Mouse (Mus musculus): ENCODE results near the gene Tob2.

Tob2 gene

GRCm38 (mm10) chr15:81858517-81859329 is at the start of gene Tob2:
TSS of gene Tob2 (minus strand) at chr15:81858796.
- peak; percentile 65 for DNase-seq (ENCODE audit: low read depth, low spot score)

DNA sequence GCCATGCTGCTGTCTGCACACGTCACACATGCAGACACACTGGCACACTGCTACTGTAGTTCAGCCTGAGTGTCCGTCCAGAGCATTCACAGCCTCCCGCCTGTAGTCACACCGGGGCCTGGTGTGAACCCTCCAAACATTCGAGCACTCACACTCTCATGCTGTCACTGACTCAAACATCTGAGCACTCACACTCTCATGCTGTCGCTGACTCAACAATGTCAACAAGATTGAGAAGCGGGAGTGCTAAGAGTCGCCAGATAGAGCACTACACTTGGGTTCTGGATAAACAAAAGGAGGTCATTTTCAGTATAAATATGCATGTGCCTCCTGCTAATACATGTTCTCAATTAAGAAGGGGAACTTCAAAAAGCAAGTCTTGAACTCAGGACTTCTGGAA is 49.4 kb upstream of the Tob2 start:
- DNase-seq (ENCODE audit: low read depth, low spot score), result no peak

DNA sequence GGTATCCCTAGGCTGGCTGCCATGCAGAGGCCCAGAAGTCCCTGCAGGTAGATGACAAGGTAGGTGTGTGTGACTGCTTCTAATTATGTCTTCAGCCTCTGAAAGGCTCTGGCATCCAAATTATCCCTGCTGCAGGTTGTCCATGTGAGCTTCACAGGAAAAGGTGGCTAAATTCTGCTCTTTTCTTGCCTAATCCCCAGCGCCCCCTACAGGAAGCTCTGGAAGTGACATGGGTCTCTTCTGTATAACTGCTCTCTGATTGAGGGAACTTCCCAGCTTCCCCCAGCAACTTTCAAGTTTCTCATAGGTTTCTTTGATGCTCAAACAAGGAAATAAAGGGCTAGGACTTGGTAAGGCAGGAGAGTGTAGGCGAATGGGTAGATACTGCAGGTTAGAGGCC is 46.3 kb upstream of the Tob2 start:
- DNase-seq (ENCODE audit: low read depth, low spot score), result peak; percentile 80

DNA sequence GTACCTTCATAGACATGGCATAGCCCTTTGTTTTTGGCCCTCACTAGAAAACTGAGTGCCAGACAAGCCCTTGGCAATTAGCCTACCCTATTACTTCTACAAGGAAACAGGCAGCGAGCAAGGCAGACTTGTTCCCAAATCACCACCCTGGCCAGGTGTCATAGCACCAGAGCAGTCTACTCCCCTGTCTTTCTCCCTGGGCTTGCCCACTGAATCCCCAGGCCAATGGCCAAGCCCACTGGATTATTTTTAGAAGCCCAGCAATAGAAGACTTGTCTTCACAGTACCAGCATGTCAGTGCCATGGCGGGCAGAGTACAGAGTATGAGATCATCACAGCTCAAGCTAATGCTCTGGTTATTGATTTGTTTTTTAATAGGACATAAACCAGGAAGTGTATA is 40.2 kb upstream of the Tob2 start:
- no peak for DNase-seq (ENCODE audit: low read depth, low spot score)

- no peak for DNase-seq (ENCODE audit: low read depth, low spot score)
Measured at GRCm38 (mm10) chr15:81897607-81898285, 39.1 kb upstream of the Tob2 start.

- DNase-seq (ENCODE audit: low read depth, low spot score), result no peak
Measured at GRCm38 (mm10) chr15:81896407-81896806, 37.8 kb upstream of the Tob2 start.

DNA sequence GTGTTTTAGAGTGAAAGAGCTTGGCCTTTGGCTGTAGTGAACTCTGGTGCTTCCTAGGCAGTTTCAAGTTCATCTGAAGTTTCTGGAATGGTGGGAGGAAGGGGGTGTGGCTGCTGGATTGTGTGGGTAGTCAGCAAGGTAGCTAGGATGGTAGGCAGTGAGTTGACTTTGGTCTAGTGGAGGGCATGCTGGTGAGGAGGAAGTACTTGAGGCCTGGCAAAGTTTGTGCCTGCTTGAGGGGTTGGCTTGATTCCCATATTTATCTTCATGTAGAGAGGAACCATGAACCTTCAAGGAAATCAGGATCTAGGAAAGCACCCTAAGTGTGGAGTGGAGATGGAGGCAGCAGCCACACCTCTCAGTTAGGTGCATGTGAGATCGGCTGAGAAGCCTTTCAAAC is 35.4 kb upstream of the Tob2 start:
- no peak for DNase-seq (ENCODE audit: low read depth, low spot score)

DNA sequence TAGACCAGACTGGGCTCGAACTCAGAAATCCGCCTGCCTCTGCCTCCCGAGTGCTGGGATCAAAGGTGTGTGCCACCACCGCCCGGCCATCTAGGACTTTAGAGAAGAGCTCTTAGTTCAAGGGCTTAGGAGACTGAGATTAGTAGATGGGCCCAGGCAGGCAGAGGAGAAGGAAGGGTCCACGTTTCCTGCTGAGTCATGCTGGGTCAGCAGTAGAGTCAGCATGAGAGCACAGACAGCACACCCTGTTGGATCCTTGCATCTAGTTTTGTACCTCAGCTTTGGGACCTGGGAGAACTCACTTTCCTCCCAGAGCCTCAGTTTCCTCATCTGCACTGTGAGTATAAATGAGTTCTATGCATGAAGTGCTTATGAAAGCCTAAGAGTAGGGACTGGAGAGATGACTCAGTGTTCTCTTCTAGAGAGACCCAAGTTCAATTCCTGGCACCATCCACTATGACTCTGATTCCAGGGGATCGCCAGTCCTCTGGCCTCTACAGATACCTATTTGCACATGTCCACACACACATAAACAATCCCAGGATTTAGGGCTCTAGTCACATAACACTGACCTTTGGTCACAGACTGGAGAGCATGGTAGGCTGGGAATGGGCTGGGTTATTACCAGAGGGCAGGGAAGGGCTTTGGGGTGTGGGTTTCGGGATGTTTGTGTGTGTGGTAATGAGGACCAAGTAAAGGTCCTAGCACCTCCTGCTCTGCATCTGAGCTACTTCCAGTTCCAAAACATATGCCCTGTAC is 33.4 kb upstream of the Tob2 start:
- peak; percentile 74 for DNase-seq (ENCODE audit: low read depth, low spot score)

GRCm38 (mm10) chr15:81891140-81891802 is 32.7 kb upstream of the Tob2 start:
- DNase-seq (ENCODE audit: low read depth, low spot score), result no peak

GRCm38 (mm10) chr15:81889175-81889574 is 30.6 kb upstream of the Tob2 start:
- DNase-seq (ENCODE audit: low read depth, low spot score), result no peak

GRCm38 (mm10) chr15:81886795-81887550 is 28.4 kb upstream of the Tob2 start:
- DNase-seq (ENCODE audit: low read depth, low spot score), result no peak

GRCm38 (mm10) chr15:81885418-81885934 is 26.9 kb upstream of the Tob2 start:
- DNase-seq (ENCODE audit: low read depth, low spot score), result no peak

GRCm38 (mm10) chr15:81882348-81882747 is 23.8 kb upstream of the Tob2 start:
- DNase-seq (ENCODE audit: low read depth, low spot score), result no peak

GRCm38 (mm10) chr15:81879531-81880401 is 21.2 kb upstream of the Tob2 start:
- no peak for DNase-seq (ENCODE audit: low read depth, low spot score)

- DNase-seq (ENCODE audit: low read depth, low spot score), result peak; percentile 99
Measured at GRCm38 (mm10) chr15:81872262-81873136, 13.9 kb upstream of the Tob2 start, which contains the start of gene Aco2. TSS of gene Aco2 (plus strand) at chr15:81872309.

DNA sequence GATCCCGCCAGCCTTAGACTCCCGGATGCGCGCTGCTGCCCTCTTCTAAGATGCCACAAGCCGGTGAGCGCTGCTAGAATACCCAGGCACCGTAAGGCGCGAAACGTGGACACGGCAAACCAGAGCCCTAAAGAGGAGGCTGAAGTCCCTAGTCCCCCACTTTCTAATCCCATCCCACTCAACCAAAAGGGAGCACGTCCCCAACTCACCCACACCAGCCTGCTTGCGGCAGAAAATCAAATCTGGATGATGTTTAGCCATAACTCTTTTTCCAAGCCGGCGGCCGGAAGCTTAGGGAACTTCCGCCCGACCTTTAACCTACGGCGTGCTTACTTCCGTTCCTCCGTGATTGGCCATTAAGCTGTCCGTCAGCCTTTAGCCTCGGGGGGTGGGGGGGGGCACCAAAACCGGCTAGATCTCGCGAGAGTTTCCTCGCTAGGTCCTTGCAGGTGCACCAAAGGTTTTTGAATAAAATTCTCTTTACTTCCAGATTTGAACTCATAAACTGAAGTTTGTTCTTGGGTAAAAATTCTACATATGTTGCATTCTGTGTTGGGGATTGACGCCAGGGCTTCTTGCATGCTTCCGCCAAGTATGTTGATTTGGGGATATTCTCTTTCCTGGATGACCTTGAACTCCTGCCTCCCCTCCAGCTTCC is 13.1 kb upstream of the Tob2 start, which contains the start of gene Phf5a:
TSS of gene Phf5a (minus strand) at position 308 of the 658 bp plus-strand sequence.
- peak; percentile 98 for DNase-seq (ENCODE audit: low read depth, low spot score)

DNA sequence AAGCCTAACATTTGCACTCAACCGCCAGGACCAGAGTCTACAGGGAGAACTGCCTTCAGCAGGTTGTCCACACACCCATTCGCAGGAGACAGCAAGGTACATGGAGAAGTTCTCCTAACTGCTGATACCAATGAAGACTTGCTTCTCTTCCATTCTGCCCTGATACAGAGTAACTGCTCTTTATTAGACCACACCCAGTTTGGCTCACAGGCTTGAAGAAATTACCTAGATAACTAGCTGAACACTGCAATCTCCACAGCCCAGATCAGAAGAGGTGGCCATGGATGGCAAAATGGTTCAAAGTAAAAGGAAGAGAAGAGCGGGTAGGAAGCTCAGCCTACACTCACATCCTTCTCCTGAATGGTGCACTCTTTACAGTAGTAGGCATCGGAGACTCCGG is 11.4 kb upstream of the Tob2 start:
- no peak for DNase-seq (ENCODE audit: low read depth, low spot score)

- no peak for DNase-seq (ENCODE audit: low read depth, low spot score)
Measured at GRCm38 (mm10) chr15:81864238-81864637, 5.6 kb upstream of the Tob2 start.

All from ZHBTc4 (cell line).